Mouse (Mus musculus): Measurements from ENCODE around the gene Ppp1r12c.

DNA sequence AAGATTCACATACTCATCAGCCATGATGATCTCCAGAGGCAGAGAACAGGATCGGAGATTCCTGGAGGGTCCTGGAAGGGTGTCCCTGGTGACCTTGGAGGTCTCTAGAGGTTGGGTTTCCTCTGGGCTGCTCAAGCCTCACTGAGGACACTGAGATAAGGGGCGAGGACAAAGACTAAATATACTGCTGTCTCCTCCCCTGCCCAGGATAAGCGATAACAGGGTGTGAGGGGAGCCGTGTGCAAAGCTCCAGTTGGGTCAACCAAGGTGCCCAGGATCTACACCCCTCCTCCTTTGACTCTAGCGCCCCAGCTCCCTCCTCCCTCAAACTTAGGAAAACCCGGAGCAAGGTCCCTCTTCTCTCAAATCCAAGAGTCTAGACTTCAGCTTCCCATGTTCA, 20.8 kb upstream of the Ppp1r12c start:
- TF ChIP-seq POLR2A (IDR thresholded peaks at IDR 0.05; ENCODE audit: insufficient read depth, low read depth, low read length) (no peak), CTCF (IDR thresholded peaks at IDR 0.05; ENCODE audit: insufficient read depth, low read depth, low read length) (no peak)
